Mouse (Mus musculus): ENCODE data around the gene Nos1ap.

DNA sequence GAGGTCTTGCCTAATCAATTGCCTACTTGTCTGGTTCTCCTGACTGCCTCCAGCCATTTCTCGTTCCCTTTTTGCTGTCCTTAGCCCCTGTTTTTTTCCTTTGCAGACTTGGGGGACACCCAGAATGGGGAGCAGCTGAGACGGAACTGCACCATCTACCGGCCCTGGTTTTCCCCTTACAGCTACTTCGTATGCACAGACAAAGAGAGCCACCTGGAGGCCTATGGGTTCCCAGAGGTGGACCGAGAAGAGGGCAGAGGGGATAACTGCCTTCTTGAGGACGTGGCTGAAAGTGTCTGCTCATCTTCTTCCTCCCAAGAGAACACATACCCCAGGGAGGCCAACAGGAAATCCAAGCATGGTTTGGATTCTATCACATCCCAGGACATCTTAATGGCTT lies 278.2 kb downstream of the Nos1ap start:
- no peak for TF ChIP-seq CTCF (conservative IDR thresholded peaks at IDR 0.05; ENCODE audit: insufficient read depth, insufficient read length, low read depth, low read length)
- TF ChIP-seq POLR2A (IDR thresholded peaks at IDR 0.05; ENCODE audit: low read depth, low read length), result no peak
